Mouse (Mus musculus) mature B cell (primary cell): ENCODE results near the gene Nsmce4a.
"Not testable (repeated sequence)": the region's sequence is repeated elsewhere in the genome, so short reads cannot be mapped to it uniquely, and the experiment has no call there.

ENCODE experiments used
- in situ Hi-C: fragments of 300-500 bp; cut with MboI; formaldehyde crosslinking; loops from 2 replicates; pipeline ENCODE4 v1.14.3; 2019

Nsmce4a gene

GRCm38 (mm10) chr7:130537068-130537467 lies 35.9 kb downstream of the Nsmce4a start:
- in situ Hi-C loops = no loop called here

- in situ Hi-C loops = no loop called here
These were observed 37.7 kb downstream of the Nsmce4a start for GRCm38 (mm10) chr7:130535174-130535573.

- in situ Hi-C loops = no loop called here
These were observed 39.3 kb downstream of the Nsmce4a start for GRCm38 (mm10) chr7:130533316-130534260.

DNA sequence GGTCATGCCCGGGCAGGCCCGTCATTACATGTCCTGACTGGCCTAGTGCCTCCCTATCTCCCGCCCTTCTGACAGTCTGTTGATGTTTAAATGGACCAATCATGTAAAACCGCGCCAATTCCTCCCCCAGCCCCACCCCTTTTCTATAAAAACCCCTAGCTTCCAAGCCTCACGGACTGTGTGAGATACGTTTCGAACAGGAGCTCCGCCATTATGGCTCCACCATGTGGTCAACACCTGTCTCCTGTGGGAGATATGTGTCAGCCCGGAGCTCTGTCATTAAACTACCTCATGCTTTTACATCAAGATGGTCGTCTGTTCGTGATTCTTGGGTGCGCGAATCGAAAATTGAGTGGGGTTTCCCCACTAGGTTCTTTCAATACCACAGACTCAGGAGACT lies 41.8 kb downstream of the Nsmce4a start:
- in situ Hi-C loops = not testable (repeated sequence)

DNA sequence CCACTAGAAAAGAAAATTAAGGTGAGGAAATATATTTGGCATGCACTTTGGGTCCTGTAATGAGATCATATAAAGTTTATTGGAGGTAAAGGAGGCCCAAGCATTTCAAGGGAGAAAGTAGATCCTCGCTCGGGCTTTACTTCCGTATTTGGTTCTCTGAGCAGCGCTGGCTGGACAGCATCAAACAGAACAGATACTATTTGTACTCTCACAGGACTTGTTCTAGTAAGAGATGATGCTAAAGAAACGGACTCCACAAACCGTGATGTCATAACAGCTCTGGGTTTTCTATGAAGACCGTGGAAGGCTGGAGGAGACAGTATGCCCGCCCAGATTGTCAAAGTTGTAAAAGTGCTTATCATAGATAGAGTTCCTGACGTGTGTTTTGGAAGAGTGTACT lies 45.6 kb downstream of the Nsmce4a start:
- in situ Hi-C loops = no loop called here

GRCm38 (mm10) chr7:130523451-130523850 lies 49.5 kb downstream of the Nsmce4a start:
- in situ Hi-C loops = loop anchor here (25.0 kb wide), 1 partner anchor 1039 kb away; the partner anchor contains the start of gene Bub3

GRCm38 (mm10) chr7:130520812-130521422 lies 52.0 kb downstream of the Nsmce4a start:
- in situ Hi-C loops = loop anchor here (25.0 kb wide), 1 partner anchor 1041 kb away; the partner anchor contains the start of gene Bub3

GRCm38 (mm10) chr7:130520049-130520425 lies 52.9 kb downstream of the Nsmce4a start, which contains the start of gene Ate1:
TSS of gene Ate1 (minus strand) at chr7:130520369.
- in situ Hi-C loops = loop anchor here (25.0 kb wide), 1 partner anchor 1042 kb away; the partner anchor contains the start of gene Bub3

DNA sequence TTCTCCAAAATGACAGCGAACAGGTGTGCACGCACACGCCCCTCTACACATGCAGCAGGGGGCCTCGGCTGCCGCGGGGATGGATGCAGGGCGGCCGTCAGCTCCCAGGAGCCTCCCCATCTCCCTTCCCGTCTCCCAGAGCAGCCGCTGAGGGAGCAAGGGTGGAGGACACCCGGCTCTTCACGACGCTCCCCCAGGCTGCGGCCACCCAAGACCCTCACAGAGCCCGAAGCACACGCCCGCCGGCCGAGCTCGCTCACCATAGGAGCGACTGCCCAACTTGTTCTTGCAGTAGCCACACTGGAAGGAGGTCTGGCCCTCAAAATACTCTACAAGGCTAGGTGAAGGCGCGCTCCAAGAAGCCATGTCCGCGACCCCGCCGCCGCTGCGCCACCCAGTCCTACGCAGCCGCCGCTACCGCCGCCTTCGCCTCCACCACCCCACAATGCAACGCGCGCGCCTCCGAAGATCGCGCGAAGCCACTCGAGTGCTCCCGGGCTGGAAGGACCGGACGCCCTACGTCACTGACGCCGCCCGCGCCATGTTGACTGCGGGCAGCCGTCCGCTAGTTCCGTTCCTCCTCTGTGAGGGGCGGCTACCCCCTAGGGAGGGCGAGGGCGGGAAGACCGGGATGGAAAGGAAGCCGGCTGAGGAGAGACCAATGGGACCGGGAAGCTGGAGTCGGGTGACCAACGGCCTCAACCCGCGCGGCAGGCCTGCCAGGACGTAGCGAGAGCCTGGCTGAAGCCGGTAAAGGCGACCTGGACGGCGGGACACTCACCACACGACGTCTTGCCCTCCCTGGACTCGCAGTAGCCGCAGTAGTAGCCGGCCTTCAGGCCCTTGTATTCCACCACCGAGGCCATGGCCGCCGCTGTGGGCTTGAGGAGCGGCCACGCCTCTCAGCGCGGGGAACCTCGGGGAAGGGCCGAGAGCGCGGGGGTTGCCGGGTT lies 53.5 kb downstream of the Nsmce4a start:
- in situ Hi-C loops = loop anchor here (25.0 kb wide), 1 partner anchor 1043 kb away; the partner anchor contains the start of gene Bub3

DNA sequence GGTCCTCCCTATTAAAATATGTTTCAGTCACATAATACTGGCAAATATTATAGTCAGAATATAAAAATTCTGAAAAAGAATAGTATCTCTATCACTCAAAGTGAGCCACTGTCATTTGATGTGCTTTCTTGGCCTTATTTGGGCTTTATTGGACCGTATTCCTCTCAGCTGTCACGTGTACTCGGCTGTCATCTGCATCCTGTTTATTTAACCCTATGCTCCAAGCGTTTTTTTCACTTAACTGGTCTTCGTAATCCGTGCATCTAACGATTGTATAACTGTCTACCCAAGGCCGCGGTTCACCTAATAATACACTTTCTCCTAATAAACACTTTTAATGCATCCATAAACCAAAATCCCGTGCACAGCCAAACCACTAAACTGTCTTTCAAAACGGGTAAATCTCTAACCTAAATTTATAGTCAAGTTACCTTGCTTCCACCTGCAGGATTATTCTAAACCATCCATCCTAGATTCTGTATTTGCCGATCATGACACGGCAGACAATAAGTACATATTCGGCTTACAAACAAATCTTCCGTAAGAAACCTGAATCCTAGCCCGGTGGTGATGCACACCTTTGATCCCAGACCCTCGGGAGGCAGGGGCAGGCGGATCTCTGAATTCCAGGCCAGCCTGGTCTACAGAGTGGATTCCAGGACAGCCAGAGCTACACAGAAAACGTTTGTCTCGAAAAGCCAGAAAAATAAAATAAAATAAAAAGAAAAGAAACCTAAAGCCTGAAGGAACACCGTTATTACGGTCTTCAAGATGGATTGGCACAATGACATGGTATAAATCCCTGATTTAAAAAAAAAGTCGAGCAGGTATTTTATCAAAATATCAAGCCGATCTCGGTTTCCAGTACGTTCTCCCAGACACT lies 54.5 kb downstream of the Nsmce4a start:
- in situ Hi-C loops = loop anchor here (25.0 kb wide), 1 partner anchor 1044 kb away; the partner anchor contains the start of gene Bub3

GRCm38 (mm10) chr7:130510243-130510642 lies 62.7 kb downstream of the Nsmce4a start:
- in situ Hi-C loops = loop anchor here (25.0 kb wide), 1 partner anchor 1052 kb away; the partner anchor contains the start of gene Bub3

DNA sequence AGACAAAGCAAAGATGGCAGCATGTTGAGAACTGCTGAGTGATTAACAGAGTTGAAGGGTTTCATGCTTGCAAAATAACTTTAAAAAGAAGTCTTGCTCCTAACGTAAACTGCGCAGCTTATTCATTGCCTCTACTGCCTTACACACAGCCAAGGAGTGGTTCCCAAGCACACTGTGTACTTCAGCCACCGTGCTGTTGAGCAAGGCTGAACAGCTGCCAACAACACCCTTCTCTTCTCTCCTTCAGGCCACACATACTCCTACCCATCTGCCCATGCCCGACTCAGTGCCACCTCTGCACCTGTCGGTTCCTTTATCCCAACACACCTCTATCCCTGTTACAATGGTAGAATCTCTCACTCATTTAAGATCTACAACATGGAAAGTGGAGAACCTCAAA lies 69.9 kb downstream of the Nsmce4a start:
- in situ Hi-C loops = loop anchor here (25.0 kb wide), 1 partner anchor 1059 kb away; the partner anchor contains the start of gene Bub3

GRCm38 (mm10) chr7:130501499-130501898 lies 71.4 kb downstream of the Nsmce4a start:
- in situ Hi-C loops = loop anchor here (25.0 kb wide), 1 partner anchor 1061 kb away; the partner anchor contains the start of gene Bub3

- in situ Hi-C loops = no loop called here
These were observed 79.6 kb downstream of the Nsmce4a start for GRCm38 (mm10) chr7:130493346-130493745.

DNA sequence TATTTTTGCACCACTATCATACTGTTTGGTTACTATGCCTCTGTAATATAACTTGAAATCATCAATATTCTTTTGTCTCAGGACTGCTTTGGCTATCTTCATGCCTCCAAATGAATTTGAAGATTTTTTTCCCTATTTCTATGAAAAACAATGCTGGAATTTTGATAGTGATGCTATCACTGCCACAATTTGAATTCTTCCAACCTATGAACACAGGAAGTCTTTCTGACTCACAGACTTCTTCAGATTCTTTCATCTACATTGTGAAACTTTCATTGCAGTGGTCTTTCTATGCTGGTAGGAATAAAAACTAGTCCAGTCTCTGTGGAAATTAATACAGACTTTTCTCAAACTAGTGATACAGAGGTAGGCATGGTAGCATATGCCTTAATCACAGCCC lies 80.9 kb downstream of the Nsmce4a start:
- in situ Hi-C loops = no loop called here
